Mouse (Mus musculus) brain, embryonic 14.5 days (tissue): ENCODE measurements around the gene Proser2. TPM values are rescaled to one million over a fixed set of nuclear protein-coding genes. Genes with fewer than 3 reads are reported as not detected.

ENCODE experiments used
- DNase-seq: peaks from one replicate; pipeline ENCODE4 v3.0.0-alpha.2; 2011; ENCODE audit warnings: low read depth
- CTCF ChIP-seq: fragments of 200-500 bp; IDR thresholded peaks from 2 replicates; pipeline ENCODE4 v1.5.1; 2012; ENCODE audit warnings: inconsistent platforms, mild to moderate bottlenecking, moderate library complexity, borderline replicate concordance; ENCODE audit not compliant: insufficient read depth, insufficient read length; ENCODE audit errors: extremely low read depth
- POLR2A ChIP-seq: fragments of 200-500 bp; IDR thresholded peaks from 2 replicates; pipeline ENCODE4 v1.6.1; 2012; ENCODE audit warnings: mild to moderate bottlenecking, inconsistent platforms, borderline replicate concordance; ENCODE audit not compliant: poor library complexity, insufficient read depth, insufficient read length, severe bottlenecking; ENCODE audit errors: extremely low read depth
- polyA plus RNA-seq: library from polyadenylated mRNA; depleted of rRNA; stranded (reverse); fragments of >200 nt; gene quantifications from 2 replicates; pipeline ENCODE4 v1.2.3, GENCODE M21; 2012; rRNA removed

Proser2 gene
- polyA plus RNA-seq, 1 experiment: 3.1 TPM

DNA sequence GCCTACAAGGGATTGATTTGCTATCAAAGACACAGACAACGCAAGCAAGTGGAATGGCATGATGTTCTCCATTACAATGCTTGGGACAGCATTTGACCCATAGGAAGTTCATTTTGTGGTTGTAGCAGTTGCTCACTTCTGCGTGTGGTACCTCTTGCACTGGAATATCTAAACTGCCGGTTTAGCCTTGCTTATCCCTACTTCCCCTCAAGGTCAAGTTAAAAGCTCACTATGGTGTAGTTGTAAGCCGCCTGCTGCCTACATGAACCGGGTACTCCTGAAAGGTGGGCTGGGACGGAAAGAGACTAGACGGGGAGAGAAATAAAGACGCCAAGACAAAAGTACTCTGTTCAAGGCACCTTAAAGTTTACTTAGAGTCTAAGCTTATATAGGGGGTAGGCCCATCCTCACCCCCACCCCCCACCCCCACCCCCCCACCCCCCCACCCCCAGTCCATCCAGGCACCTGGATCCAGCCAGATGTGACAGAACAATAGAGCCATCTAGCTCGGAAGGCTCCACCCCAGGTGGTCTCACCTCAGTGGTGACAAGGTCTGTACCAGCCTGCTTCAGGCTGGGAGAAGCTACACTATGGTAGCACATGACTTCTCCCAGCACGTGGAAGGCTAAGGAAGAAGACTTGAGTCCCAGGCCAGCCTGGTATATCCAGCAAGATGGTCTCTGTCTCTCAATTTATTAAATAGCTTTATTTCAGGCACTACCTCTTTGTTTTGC is 69.8 kb downstream of the Proser2 start:
- no peak for DNase-seq
- TF ChIP-seq POLR2A: no peak
- TF ChIP-seq CTCF: no peak

DNA sequence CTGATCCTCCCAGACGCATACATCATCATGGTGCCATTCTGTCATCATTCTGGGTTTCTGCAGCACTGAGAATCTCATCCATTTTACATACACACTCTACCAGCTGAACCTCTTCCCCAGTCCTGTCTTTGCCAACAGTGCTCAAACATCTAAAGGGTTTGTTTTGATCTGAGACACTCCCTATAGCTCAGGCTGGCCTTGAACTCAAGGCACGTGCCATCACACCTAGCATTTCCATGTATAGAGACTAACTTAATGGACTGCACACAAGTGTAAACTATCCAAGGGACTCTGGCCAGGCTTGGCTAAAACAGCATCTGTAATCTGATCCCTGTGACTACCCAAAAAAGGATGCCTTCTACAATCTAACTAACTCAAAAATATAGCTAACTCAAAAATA is 70.7 kb downstream of the Proser2 start:
- TF ChIP-seq CTCF: no peak
- TF ChIP-seq POLR2A: no peak
- no peak for DNase-seq

DNA sequence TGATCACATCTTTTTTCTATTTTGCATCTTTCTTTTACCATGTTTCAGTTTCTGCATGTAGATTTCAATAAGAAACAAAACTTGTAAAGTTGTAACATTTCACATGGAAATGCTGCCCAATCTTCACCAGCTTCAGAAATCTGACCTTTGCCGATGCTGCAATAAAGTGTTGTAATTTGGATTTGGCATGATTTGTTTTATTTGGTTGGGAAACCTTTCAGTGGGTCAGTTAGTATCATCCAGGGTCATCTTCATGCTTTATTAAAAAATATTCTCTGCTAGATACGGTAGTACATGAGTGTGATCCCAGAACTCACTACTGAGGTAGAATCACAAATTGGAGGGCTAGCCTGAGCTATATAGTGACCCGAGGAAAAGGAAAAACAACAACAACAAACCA is 73.5 kb downstream of the Proser2 start:
- DNase-seq: no peak
- TF ChIP-seq CTCF (no peak), POLR2A (no peak)

DNA sequence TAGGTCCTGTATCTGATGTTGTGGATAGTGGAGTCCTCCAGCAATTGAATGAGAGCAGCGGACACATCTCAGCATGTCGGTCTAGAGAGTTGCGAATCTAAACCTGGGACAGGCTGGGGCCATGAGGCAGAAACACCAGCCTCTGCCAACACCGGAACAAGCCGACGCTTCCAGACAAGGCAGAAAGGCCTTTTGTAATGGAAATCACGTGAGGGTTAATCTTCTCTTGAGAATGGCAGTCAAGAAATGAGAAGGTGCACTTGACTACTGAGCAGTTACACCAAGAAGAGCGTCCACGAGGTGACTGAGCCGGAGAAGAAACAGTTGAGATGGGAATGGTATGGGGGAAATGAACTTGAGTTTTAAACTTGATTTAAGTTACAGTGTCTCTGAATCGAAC is 74.5 kb downstream of the Proser2 start:
- DNase-seq: no peak
- no peak for TF ChIP-seq CTCF
- no peak for TF ChIP-seq POLR2A

DNA sequence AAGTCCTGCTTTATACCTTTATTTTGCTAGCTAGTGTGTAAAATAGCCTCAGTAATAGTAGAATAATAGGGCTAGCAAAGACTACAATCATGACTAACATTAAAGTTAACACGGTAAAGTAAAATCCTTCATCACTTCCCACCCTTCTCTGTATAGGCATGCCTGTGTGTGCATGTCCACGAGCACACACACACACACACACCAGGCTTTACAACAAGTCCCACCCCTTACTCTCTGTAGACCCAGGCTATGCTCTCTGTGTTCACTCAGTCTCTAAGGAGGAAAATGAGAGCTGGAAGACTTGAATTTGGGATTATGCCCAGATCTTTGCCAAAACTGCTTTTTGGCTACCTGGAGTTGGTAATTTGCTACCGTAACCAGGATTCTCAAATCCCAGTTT is 81.0 kb downstream of the Proser2 start:
- DNase-seq: no peak
- TF ChIP-seq CTCF (no peak), POLR2A (no peak)

DNA sequence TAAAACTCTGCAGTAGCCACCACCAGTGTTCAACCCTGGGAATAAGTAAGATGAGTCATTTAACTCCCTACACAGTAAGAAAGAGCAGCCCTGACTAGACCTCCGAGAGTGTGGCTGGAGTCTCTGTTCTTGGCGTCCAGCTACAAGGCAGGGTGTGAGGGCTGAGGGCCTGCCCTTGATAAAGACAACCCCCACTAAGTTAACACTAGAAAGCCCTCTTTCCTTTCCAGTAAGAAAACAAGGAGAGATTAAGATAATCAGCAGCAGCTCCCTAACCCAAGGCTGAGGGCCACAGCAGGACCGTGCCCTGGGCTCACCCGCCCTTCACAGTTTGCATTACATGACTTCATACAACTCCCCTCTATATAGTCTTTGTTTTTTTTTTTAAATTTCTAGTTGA is 81.4 kb downstream of the Proser2 start:
- TF ChIP-seq POLR2A (no peak), CTCF (no peak)
- no peak for DNase-seq

Other genes starting within 250 kb of the Proser2 start
- gene Sec61a2, start 234.8 kb downstream of the Proser2 start, polyA plus RNA-seq: 156 and 186 TPM in 2 replicates
- 9.4 and 16.8 TPM in 2 replicates for gene Dhtkd1, start 187.4 kb downstream of the Proser2 start, polyA plus RNA-seq
- gene Upf2, start 178.7 kb downstream of the Proser2 start, polyA plus RNA-seq: 8.9 and 16.6 TPM in 2 replicates
- 1.0 and 1.2 TPM in 2 replicates for gene Echdc3, start 82.8 kb upstream of the Proser2 start, polyA plus RNA-seq
- 12.4 and 17.9 TPM in 2 replicates for gene Usp6nl, start 192.5 kb upstream of the Proser2 start, polyA plus RNA-seq